Mouse (Mus musculus) forebrain, embryonic 14.5 days (tissue): ENCODE measurements around the gene Ano7. TPM values are rescaled to one million over a fixed set of nuclear protein-coding genes. Genes with fewer than 3 reads are reported as not detected.

Source experiments
- ATAC-seq: fragments of 200-750 bp; cut with Nextera tagmentation; 2 replicates; pipeline ENCODE4 v1.8.0; 2017; ENCODE audit warnings: mild to moderate bottlenecking, moderate library complexity
- DNase-seq: peaks from one replicate; pipeline ENCODE4 v3.0.0-alpha.2; 2015; ENCODE audit warnings: low spot score
- H3K27ac ChIP-seq: fragments of 300-500 bp; sonication (generic); 2 replicates; pipeline ENCODE4 v1.5.1; 2014; ENCODE audit warnings: low read depth, mild to moderate bottlenecking, control low read depth, low read length, moderate library complexity
- H3K27me3 ChIP-seq: fragments of 300-500 bp; sonication (generic); replicated peaks from 2 replicates; pipeline ENCODE4 v1.6.1; 2014; ENCODE audit warnings: low read length, control low read depth, mixed read lengths; ENCODE audit not compliant: control insufficient read depth, insufficient read depth
- H3K36me3 ChIP-seq: fragments of 300-500 bp; sonication (generic); 2 replicates; pipeline ENCODE4 v1.6.1; 2014; ENCODE audit warnings: low read length, control low read depth; ENCODE audit not compliant: control insufficient read depth, insufficient read depth
- H3K4me1 ChIP-seq: fragments of 300-500 bp; sonication (generic); 2 replicates; pipeline ENCODE4 v1.6.1; 2014; ENCODE audit warnings: antibody characterized with exemption, low read length, control low read depth; ENCODE audit not compliant: control insufficient read depth, insufficient read depth
- H3K4me2 ChIP-seq: fragments of 300-500 bp; sonication (generic); 2 replicates; pipeline ENCODE4 v1.6.1; 2014; ENCODE audit warnings: mild to moderate bottlenecking, control low read depth, low read length
- H3K4me3 ChIP-seq: fragments of 300-500 bp; sonication (generic); 2 replicates; pipeline ENCODE4 v1.5.1; 2014; ENCODE audit warnings: low read depth, low read length, control low read depth
- H3K9ac ChIP-seq: fragments of 300-500 bp; sonication (generic); 2 replicates; pipeline ENCODE4 v1.6.1; 2014; ENCODE audit warnings: mild to moderate bottlenecking, low read length, control low read depth, moderate library complexity
- H3K9me3 ChIP-seq: fragments of 300-500 bp; sonication (generic); replicated peaks from 2 replicates; pipeline ENCODE4 v1.6.1; 2016; ENCODE audit warnings: low read length, control low read depth, mixed read lengths; ENCODE audit not compliant: control insufficient read depth
- WGBS: fragments of 180-500 bp; shearing (Covaris S2); extraction: QIAGEN DNeasy Blood & Tissue Kit; methylation state at CpG from one replicate; pipeline ENCODE4 v1.1.7; 2014; 5-methylcytosine and 5-hydroxymethylcytosine counted together
- polyA plus RNA-seq: library from polyadenylated mRNA; unstranded; fragments of >200 nt; fragmentation: Nextera tagmentation; extraction: Ambion mirVana; gene quantifications from 2 replicates; pipeline ENCODE4 v1.2.1, GENCODE M21; 2014

Gene Ano7
- not detected in 2 replicates for polyA plus RNA-seq

GRCm38 (mm10) chr1:93373665-93374064, at the start of gene Ano7:
Ano7 (plus strand) TSS chr1:93373930.
- no peaks in the 10 kb centered on the region for H3K9me3 ChIP-seq
- no peak within 1 kb of the TSS for H3K4me2 ChIP-seq
- H3K9ac ChIP-seq, result no peak within 1 kb of the TSS
- H3K27ac ChIP-seq, result no peak within 1 kb of the TSS
- WGBS, result 84% methylated on average over 4 of the region's 4 CpGs
- H3K4me1 ChIP-seq, result no peaks in the 10 kb centered on the region
- no peak for DNase-seq
- ATAC-seq, result no peak
- no peak within 1 kb of the TSS for H3K4me3 ChIP-seq
- H3K27me3 ChIP-seq, result no peaks in the 10 kb centered on the region
- no peaks in the 10 kb centered on the region for H3K36me3 ChIP-seq

- H3K4me1 ChIP-seq, result no peaks in the 10 kb centered on the region
- H3K27ac ChIP-seq, result no peak overlapping the region
- H3K9me3 ChIP-seq, result no peaks in the 10 kb centered on the region
- DNase-seq, result no peak
- no peak overlapping the region for H3K4me3 ChIP-seq
- ATAC-seq, result no peak
- H3K36me3 ChIP-seq, result peaks cover 70% of the 10 kb centered on the region
- H3K27me3 ChIP-seq, result no peaks in the 10 kb centered on the region
- WGBS, result 90% methylated on average over 6 of the region's 6 CpGs
- H3K4me2 ChIP-seq, result no peak overlapping the region
- no peak overlapping the region for H3K9ac ChIP-seq
Observed at GRCm38 (mm10) chr1:93323973-93324372, 49.8 kb upstream of the Ano7 start.

GRCm38 (mm10) chr1:93326446-93326845, 47.3 kb upstream of the Ano7 start:
- DNase-seq (no peak), ATAC-seq (no peak)
- H3K27me3 ChIP-seq, result no peaks in the 10 kb centered on the region
- no peaks in the 10 kb centered on the region for H3K4me1 ChIP-seq
- no peak overlapping the region for H3K9ac ChIP-seq
- H3K9me3 ChIP-seq, result no peaks in the 10 kb centered on the region
- no peak overlapping the region for H3K4me2 ChIP-seq
- H3K4me3 ChIP-seq, result no peak overlapping the region
- H3K36me3 ChIP-seq, result peaks cover 55% of the 10 kb centered on the region
- WGBS, result 90% methylated on average over 3 of the region's 3 CpGs
- H3K27ac ChIP-seq, result no peak overlapping the region

GRCm38 (mm10) chr1:93334621-93335020, 39.1 kb upstream of the Ano7 start:
- 77% methylated on average over 2 of the region's 2 CpGs for WGBS
- Histone ChIP-seq H3K9me3 (no peaks in the 10 kb centered on the region), H3K4me2 (no peak overlapping the region), H3K27ac (no peak overlapping the region), H3K4me3 (no peak overlapping the region), H3K27me3 (no peaks in the 10 kb centered on the region), H3K9ac (no peak overlapping the region), H3K4me1 (no peaks in the 10 kb centered on the region), H3K36me3 (peaks cover 21% of the 10 kb centered on the region; the same call in 1 of the 2 replicates)
- ATAC-seq, result no peak
- DNase-seq, result no peak

- ATAC-seq (peak; percentile 95), DNase-seq (peak; percentile 98)
- H3K9ac ChIP-seq, result peak within 1 kb of the TSS; percentile 86
- no peaks in the 10 kb centered on the region for H3K27me3 ChIP-seq
- peak within 1 kb of the TSS; percentile 89 for H3K4me2 ChIP-seq
- WGBS, result under 1% methylated on average over 58 of the region's 63 CpGs
- peak within 1 kb of the TSS; percentile 96 for H3K4me3 ChIP-seq
- no peaks in the 10 kb centered on the region for H3K9me3 ChIP-seq
- H3K36me3 ChIP-seq, result peaks cover 18% of the 10 kb centered on the region
- H3K4me1 ChIP-seq, result peaks cover 9% of the 10 kb centered on the region
- H3K27ac ChIP-seq, result peak within 1 kb of the TSS; percentile 63; the same call in 1 of the 2 replicates
Observed at GRCm38 (mm10) chr1:93342648-93343503, 30.9 kb upstream of the Ano7 start, which contains the start of the genes Ppp1r7 and Pask. Ppp1r7 (plus strand) TSS chr1:93342854. Pask (minus strand) TSS chr1:93343482.

- peak overlapping the region; percentile 89 for H3K4me2 ChIP-seq
- H3K27me3 ChIP-seq, result no peaks in the 10 kb centered on the region
- ATAC-seq (peak; percentile 97), DNase-seq (peak; percentile 99)
- H3K4me3 ChIP-seq, result peak overlapping the region; percentile 96
- H3K9ac ChIP-seq, result peak overlapping the region; percentile 86
- H3K27ac ChIP-seq, result peak overlapping the region; percentile 63; the same call in 1 of the 2 replicates
- no peaks in the 10 kb centered on the region for H3K9me3 ChIP-seq
- WGBS, result under 1% methylated on average over 37 of the region's 39 CpGs
- H3K4me1 ChIP-seq, result peaks cover 9% of the 10 kb centered on the region
- peaks cover 25% of the 10 kb centered on the region for H3K36me3 ChIP-seq
Observed at GRCm38 (mm10) chr1:93343504-93344047, 30.2 kb upstream of the Ano7 start.

- no peak overlapping the region for H3K27ac ChIP-seq
- DNase-seq, result no peak
- WGBS, result 93% methylated on average over 5 of the region's 5 CpGs
- H3K9ac ChIP-seq, result no peak overlapping the region
- no peaks in the 10 kb centered on the region for H3K27me3 ChIP-seq
- H3K4me3 ChIP-seq, result no peak overlapping the region
- ATAC-seq, result no peak
- H3K4me1 ChIP-seq, result peaks cover 7% of the 10 kb centered on the region
- H3K9me3 ChIP-seq, result no peaks in the 10 kb centered on the region
- H3K36me3 ChIP-seq, result peaks cover 52% of the 10 kb centered on the region
- H3K4me2 ChIP-seq, result no peak overlapping the region
Observed at GRCm38 (mm10) chr1:93347176-93347575, 26.6 kb upstream of the Ano7 start.

- no peaks in the 10 kb centered on the region for H3K9me3 ChIP-seq
- DNase-seq, result no peak
- no peaks in the 10 kb centered on the region for H3K27me3 ChIP-seq
- no peak overlapping the region for H3K9ac ChIP-seq
- no peaks in the 10 kb centered on the region; the same call in 1 of the 2 replicates for H3K4me1 ChIP-seq
- H3K4me3 ChIP-seq, result no peak overlapping the region
- WGBS, result 71% methylated on average over 4 of the region's 4 CpGs
- H3K27ac ChIP-seq, result no peak overlapping the region
- H3K36me3 ChIP-seq, result peaks cover 78% of the 10 kb centered on the region
- no peak for ATAC-seq
- no peak overlapping the region for H3K4me2 ChIP-seq
Observed at GRCm38 (mm10) chr1:93349701-93350100, 24.0 kb upstream of the Ano7 start.

- Histone ChIP-seq H3K4me1 (no peaks in the 10 kb centered on the region), H3K4me2 (no peak overlapping the region), H3K27me3 (no peaks in the 10 kb centered on the region), H3K9ac (no peak overlapping the region), H3K36me3 (peaks cover 88% of the 10 kb centered on the region), H3K4me3 (no peak overlapping the region), H3K9me3 (no peaks in the 10 kb centered on the region), H3K27ac (no peak overlapping the region)
- 90% methylated on average over 2 of the region's 2 CpGs for WGBS
- DNase-seq, result no peak
- no peak for ATAC-seq
Observed at GRCm38 (mm10) chr1:93352724-93353123, 21.0 kb upstream of the Ano7 start.
